ENCODE assay signal across 14 mouse cellular contexts in genomic region chr17:63921601-63922203, GRCm38 (mm10). TPM values are rescaled to one million over a fixed set of nuclear protein-coding genes. Genes with fewer than 3 reads are reported as not detected.
DNase-seq lines count a peak whose midpoint lies in the region; ATAC-seq and TF ChIP-seq lines count a peak whose summit lies in the region.
"Had no signal": no experiment of that assay in that cellular context is flagged by ENCODE, and none has a peak within 500 bp of the region (broad histone marks: within the 10 kb centered on the region; RNA-seq: fewer than 3 reads in every experiment).

No protein-coding gene starts in this region.

- H3K4me3 ChIP-seq in lung, embryonic 14.5 days (ENCODE audit: low read depth, low read length), result no peak overlapping the region
- no peak overlapping the region for H3K4me3 ChIP-seq in G1E (ENCODE audit: low read depth, low read length)
- H3K4me3 ChIP-seq: embryonic facial prominence, embryonic 10.5 days; forebrain, embryonic 12.5 days; kidney, embryonic 15.5 days; neural tube, embryonic 12.5 days had no signal

- 30% methylated on average over 6 of the region's 6 CpGs for WGBS in lung, embryonic 14.5 days

- H3K27me3 ChIP-seq in lung, embryonic 14.5 days (ENCODE audit: insufficient read depth, low read length), result no peaks in the 10 kb centered on the region
- no peaks in the 10 kb centered on the region for H3K27me3 ChIP-seq in G1E (ENCODE audit: insufficient read depth, low read length)
- H3K27me3 ChIP-seq: forebrain, embryonic 12.5 days; kidney, embryonic 15.5 days; neural tube, embryonic 12.5 days had no signal

- peak; percentile 65 for DNase-seq in lung, embryonic 14.5 days
- no peak for DNase-seq in lung, postnatal 25 days (ENCODE audit: low spot score)
- DNase-seq in G1E (ENCODE audit: low spot score), result no peak
- peak; percentile 23 for DNase-seq in brain, embryonic 14.5 days (ENCODE audit: low read depth)
- peak; percentile 10 for DNase-seq in lung, postnatal 36 days
- DNase-seq in spleen, postnatal 4 days (ENCODE audit: low spot score in 2 of 2), result no peak
- no peak for DNase-seq in gastrocnemius, postnatal 10 days
- DNase-seq: gastrocnemius, postnatal 14 days had no signal

- H3K4me1 ChIP-seq in lung, embryonic 14.5 days (ENCODE audit: insufficient read depth), result peaks cover 5% of the 10 kb centered on the region; the same call in 1 of the 2 replicates
- H3K4me1 ChIP-seq in G1E (ENCODE audit: insufficient read depth, low read depth, low read length), result peaks cover 7% of the 10 kb centered on the region
- H3K4me1 ChIP-seq: embryonic facial prominence, embryonic 10.5 days; forebrain, embryonic 12.5 days; kidney, embryonic 15.5 days; neural tube, embryonic 12.5 days had no signal

- H3K27ac ChIP-seq in lung, embryonic 14.5 days (ENCODE audit: low read depth), result peak overlapping the region; percentile 30; the same call in 1 of the 2 replicates
- H3K27ac ChIP-seq: embryonic facial prominence, embryonic 10.5 days; forebrain, embryonic 12.5 days; kidney, embryonic 15.5 days; neural tube, embryonic 12.5 days had no signal

- no peak for TF ChIP-seq POLR2A in brain, embryonic 14.5 days (IDR thresholded peaks at IDR 0.05; ENCODE audit: borderline replicate concordance, extremely low read depth, insufficient read depth, insufficient read length, poor library complexity, severe bottlenecking)

- H3K9ac ChIP-seq in lung, embryonic 14.5 days, result no peak overlapping the region
- H3K9ac ChIP-seq: forebrain, embryonic 12.5 days; kidney, embryonic 15.5 days; neural tube, embryonic 12.5 days had no signal

- no peaks in the 10 kb centered on the region for H3K36me3 ChIP-seq in lung, embryonic 14.5 days (ENCODE audit: insufficient read depth)
- H3K36me3 ChIP-seq in G1E (replicated peaks), result peaks cover 16% of the 10 kb centered on the region
- H3K36me3 ChIP-seq: embryonic facial prominence, embryonic 10.5 days; forebrain, embryonic 12.5 days; neural tube, embryonic 12.5 days had no signal

- no peaks in the 10 kb centered on the region for H3K9me3 ChIP-seq in lung, embryonic 14.5 days (ENCODE audit: low read depth, low read length)
- H3K9me3 ChIP-seq in G1E (replicated peaks), result no peaks in the 10 kb centered on the region
- H3K9me3 ChIP-seq: embryonic facial prominence, embryonic 10.5 days; forebrain, embryonic 12.5 days; kidney, embryonic 15.5 days; neural tube, embryonic 12.5 days had no signal

- H3K4me2 ChIP-seq in lung, embryonic 14.5 days, result no peak overlapping the region
- H3K4me2 ChIP-seq: forebrain, embryonic 12.5 days; kidney, embryonic 15.5 days; neural tube, embryonic 12.5 days had no signal

- peak; percentile 54; the same call in 1 of the 2 replicates for ATAC-seq in lung, embryonic 14.5 days (ENCODE audit: insufficient read depth)
- peak; percentile 49 for ATAC-seq in G1E (ENCODE audit: extremely low read depth, insufficient number of reproducible peaks, low FRiP score, poor library complexity, severe bottlenecking)
- ATAC-seq in erythroblast, adult 5-6 weeks (replicated peaks; ENCODE audit: low FRiP score, poor library complexity, severe bottlenecking), result no peak

- TF ChIP-seq CTCF in lung, embryonic 14.5 days (IDR thresholded peaks at IDR 0.05; ENCODE audit: low read depth), result no peak
- TF ChIP-seq CTCF in G1E (IDR thresholded peaks at IDR 0.05; ENCODE audit: low read depth, low read length), result no peak
- no peak for TF ChIP-seq CTCF in brain, embryonic 14.5 days (IDR thresholded peaks at IDR 0.05; ENCODE audit: borderline replicate concordance, extremely low read depth, insufficient read depth, insufficient read length)

RNA-seq across cellular contexts. Expression of gene A930002H24Rik, which starts 58.1 kb away (rescaled TPM):
- 2.9 and 3.2 TPM in 2 replicates for polyA plus RNA-seq in lung, embryonic 14.5 days (2014; fragmentation: Nextera tagmentation; extraction: Ambion mirVana)
- total RNA-seq in G1E (2014; fragmentation: Nextera tagmentation), result 4.2 TPM in 1 of 2 replicates, not detected in the other
- not detected in 2 replicates for total RNA-seq in G1E (2017)
- polyA plus RNA-seq in G1E (2012), result 1.1 and 1.2 TPM in 2 replicates
- polyA plus RNA-seq in brain, embryonic 14.5 days (2012; rRNA removed), result 2.4 and 3.9 TPM in 2 replicates
- total RNA-seq in erythroblast, adult 5-6 weeks (2015; ENCODE audit: low replicate concordance), result not detected in 2 replicates
- not detected in 2 replicates for total RNA-seq in erythroblast, adult 5-6 weeks (2017; ENCODE audit: low replicate concordance)
- total RNA-seq in gastrocnemius, postnatal 10 days (2021), result under 1 TPM in 1 of 2 experiments, not detected in 1; 0.73 TPM
- total RNA-seq: gastrocnemius, postnatal 14 days; left cerebral cortex, adult 18-20 months had no signal

RNA-seq across cellular contexts. Expression of gene Fer, which starts 58.8 kb away (rescaled TPM):
- polyA plus RNA-seq in lung, embryonic 14.5 days (2014; fragmentation: Nextera tagmentation; extraction: Ambion mirVana), result 32.2 and 33.0 TPM in 2 replicates
- total RNA-seq in G1E (2014; fragmentation: Nextera tagmentation) (27.9 and 31.8 TPM in 2 replicates), G1E (2017) (33.6 and 39.8 TPM in 2 replicates)
- polyA plus RNA-seq in G1E (2012), result 1.6 and 1.9 TPM in 2 replicates
- polyA plus RNA-seq in brain, embryonic 14.5 days (2012; rRNA removed), result 9.9 and 14.9 TPM in 2 replicates
- total RNA-seq in erythroblast, adult 5-6 weeks (2015; ENCODE audit: low replicate concordance), result 3.3 and 6.5 TPM in 2 replicates
- total RNA-seq in erythroblast, adult 5-6 weeks (2017; ENCODE audit: low replicate concordance), result 4.3 and 6.7 TPM in 2 replicates
- total RNA-seq in gastrocnemius, postnatal 10 days (2021), result 10 to 100 TPM; 17.6 to 21.3 TPM

Comparison
In these comparisons a context has a peak if more than half of its experiments do, and no peak if none do; other contexts are left out.
1. DNase-seq: peak in lung, embryonic 14.5 days (single experiment), brain, embryonic 14.5 days (single experiment) and lung, postnatal 36 days (single experiment); none in lung, postnatal 25 days (single experiment), G1E (single experiment), spleen, postnatal 4 days (0 of 2) and gastrocnemius, postnatal 10 days (single experiment).